Mouse (Mus musculus) ES-E14 (cell line): ENCODE data around the gene Taf11.

Experiments used
- HCFC1 ChIP-seq: IDR thresholded peaks from 2 replicates; pipeline ENCODE4 v1.6.1; 2012; ENCODE audit warnings: low read length, inconsistent platforms, borderline replicate concordance; ENCODE audit not compliant: insufficient read depth
- ZC3H11A ChIP-seq: IDR thresholded peaks from 2 replicates; pipeline ENCODE4 v1.6.1; 2012; ENCODE audit warnings: low read depth, mild to moderate bottlenecking, inconsistent platforms, low read length, borderline replicate concordance

DNA sequence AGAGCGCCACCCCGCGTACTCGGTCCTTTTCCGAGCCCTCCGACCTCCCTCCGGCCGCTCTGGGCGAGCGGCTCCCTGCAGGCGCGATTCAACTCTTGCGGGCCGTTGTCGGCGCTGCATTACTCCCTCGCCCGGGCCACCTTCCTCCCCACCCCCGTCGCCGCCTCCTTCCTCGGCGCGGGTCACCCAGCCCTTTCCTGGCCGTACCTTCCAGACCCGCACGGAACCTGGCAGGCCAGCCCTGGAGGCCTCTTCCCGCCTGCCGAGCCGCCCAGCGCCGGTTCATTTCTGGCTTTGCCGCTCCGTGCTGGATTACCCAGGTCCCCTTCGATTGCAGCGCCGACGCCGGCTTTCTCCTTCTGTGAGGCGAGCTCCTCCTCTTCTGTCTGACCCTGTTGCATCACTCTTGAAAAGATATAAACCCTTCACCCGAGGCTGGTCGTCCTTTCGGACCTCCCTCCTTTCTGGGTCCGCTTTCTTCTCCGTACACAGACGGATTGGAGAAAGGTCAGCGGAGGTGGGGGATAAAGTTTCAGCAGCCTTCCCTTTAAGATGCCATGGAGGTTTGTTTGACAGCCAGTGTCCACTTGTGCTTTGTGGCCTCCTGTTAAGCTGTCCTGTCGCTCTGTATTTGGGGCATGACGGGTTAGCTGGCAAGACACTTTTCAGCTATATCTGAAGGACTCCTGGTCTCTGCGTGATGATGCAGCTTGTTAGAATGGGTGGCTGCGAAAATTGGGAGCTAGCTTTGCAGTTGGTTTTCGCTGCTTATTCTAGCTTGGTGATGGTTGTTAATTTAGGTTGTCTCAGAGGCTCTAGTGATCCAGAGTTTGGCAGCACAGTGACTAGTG lies 52.6 kb downstream of the Taf11 start:
- TF ChIP-seq HCFC1, result no peak
- TF ChIP-seq ZC3H11A, result no peak
